Mouse (Mus musculus) myocyte (in vitro differentiated cells): ENCODE results near the gene Dpyd. TPM values are rescaled to one million over a fixed set of nuclear protein-coding genes. Genes with fewer than 3 reads are reported as not detected.

Source experiments
- H3K27me3 ChIP-seq: one replicate; pipeline ENCODE4 v1.6.1; 2011; ENCODE audit not compliant: control insufficient read depth, insufficient read depth, insufficient read length
- H3K36me3 ChIP-seq: one replicate; pipeline ENCODE4 v1.6.1; 2011; ENCODE audit not compliant: control insufficient read depth, insufficient read depth
- H3K4me2 ChIP-seq: one replicate; pipeline ENCODE4 v1.6.1; 2011; ENCODE audit warnings: low read depth, control low read depth
- H3K4me3 ChIP-seq: one replicate; pipeline ENCODE4 v1.5.1; 2011; ENCODE audit warnings: mild to moderate bottlenecking, control low read depth, moderate library complexity
- H3K79me2 ChIP-seq: one replicate; pipeline ENCODE4 v1.6.1; 2011; ENCODE audit not compliant: control insufficient read depth, insufficient read depth
- H3ac ChIP-seq: one replicate; pipeline ENCODE4 v1.6.1; 2011; ENCODE audit not compliant: control insufficient read depth, insufficient read length
- CEBPB ChIP-seq: IDR thresholded peaks from 2 replicates; pipeline ENCODE4 v1.6.1; 2011; ENCODE audit warnings: mild to moderate bottlenecking, moderate library complexity; ENCODE audit not compliant: poor library complexity, insufficient read depth, severe bottlenecking
- E2F4 ChIP-seq: IDR thresholded peaks from one replicate; pipeline ENCODE4 v1.6.1; 2011; ENCODE audit warnings: mild to moderate bottlenecking, control low read depth, moderate library complexity; ENCODE audit not compliant: insufficient read depth
- MAX ChIP-seq: IDR thresholded peaks from one replicate; pipeline ENCODE4 v1.6.1; 2011; ENCODE audit warnings: low read depth, mild to moderate bottlenecking, control low read depth
- MYOD1 ChIP-seq, 3 experiments: IDR thresholded peaks; one replicate each; pipeline ENCODE4 v1.6.1; 2011; ENCODE audit warnings: control low read depth in 2 of 3, low read depth in 2 of 3, mild to moderate bottlenecking in 2 of 3, moderate library complexity in 1 of 3; ENCODE audit not compliant: insufficient read length in 2 of 3, control insufficient read depth in 1 of 3
- MYOG ChIP-seq, 3 experiments: IDR thresholded peaks; one replicate each; pipeline ENCODE4 v1.6.1; 2011; ENCODE audit warnings: control low read depth in 2 of 3, low read depth in 2 of 3, mild to moderate bottlenecking in 2 of 3; ENCODE audit not compliant: insufficient read length in 2 of 3, control insufficient read depth in 1 of 3, insufficient read depth in 1 of 3
- POLR2A ChIP-seq: IDR thresholded peaks from one replicate; pipeline ENCODE4 v1.6.1; 2011; ENCODE audit warnings: low read depth, mild to moderate bottlenecking, control low read depth, moderate library complexity; ENCODE audit not compliant: insufficient read length
- POLR2AphosphoS2 ChIP-seq: IDR thresholded peaks from one replicate; pipeline ENCODE4 v1.6.1; 2011; ENCODE audit warnings: low read depth, control low read depth; ENCODE audit not compliant: insufficient read length
- REST ChIP-seq: IDR thresholded peaks from one replicate; pipeline ENCODE4 v1.6.1; 2011; ENCODE audit warnings: mild to moderate bottlenecking, control low read depth, moderate library complexity; ENCODE audit not compliant: insufficient read depth, insufficient read length
- SRF ChIP-seq: IDR thresholded peaks from one replicate; pipeline ENCODE4 v1.6.1; 2011; ENCODE audit warnings: low read depth; ENCODE audit not compliant: control insufficient read depth, insufficient read length
- TCF12 ChIP-seq: IDR thresholded peaks from one replicate; pipeline ENCODE4 v1.6.1; 2011; ENCODE audit warnings: mild to moderate bottlenecking, control low read depth; ENCODE audit not compliant: poor library complexity, insufficient read depth, severe bottlenecking
- TCF3 ChIP-seq: IDR thresholded peaks from one replicate; pipeline ENCODE4 v1.6.1; 2011; ENCODE audit warnings: low read depth, control low read depth; ENCODE audit not compliant: insufficient read length
- USF1 ChIP-seq: IDR thresholded peaks from one replicate; pipeline ENCODE4 v1.6.1; 2011; ENCODE audit warnings: low read depth, mild to moderate bottlenecking, control low read depth, moderate library complexity
- polyA plus RNA-seq: library from polyadenylated mRNA; unstranded; fragments of >200 nt; fragmentation: generic; extraction: Trizol; gene quantifications from one replicate; pipeline ENCODE4 v1.2.1, GENCODE M21; 2012; ENCODE audit warnings: missing spikeins

Gene Dpyd
- polyA plus RNA-seq, 1 experiment: 2.0 TPM

GRCm38 (mm10) chr3:118663987-118664692 lies 102.2 kb downstream of the Dpyd start:
- no peaks in the 10 kb centered on the region for H3K79me2 ChIP-seq
- no peak overlapping the region for H3K4me3 ChIP-seq
- no peaks in the 10 kb centered on the region for H3K36me3 ChIP-seq
- peak overlapping the region; percentile 75 for H3K4me2 ChIP-seq
- H3K27me3 ChIP-seq: no peaks in the 10 kb centered on the region
- TF ChIP-seq MYOG (IDR thresholded peaks at IDR 0.05; ENCODE audit: control insufficient read depth in 1 of 3, insufficient read depth in 1 of 3, insufficient read length in 2 of 3, low read depth in 2 of 3) (no peak), CEBPB (no peak), TCF3 (no peak), E2F4 (no peak), POLR2AphosphoS2 (no peak), USF1 (no peak), REST (no peak), SRF (no peak), TCF12 (no peak), POLR2A (no peak), MAX (no peak), MYOD1 (IDR thresholded peaks at IDR 0.05; ENCODE audit: control insufficient read depth in 1 of 3, insufficient read length in 2 of 3, low read depth in 2 of 3) (no peak)
- H3ac ChIP-seq: no peak overlapping the region

DNA sequence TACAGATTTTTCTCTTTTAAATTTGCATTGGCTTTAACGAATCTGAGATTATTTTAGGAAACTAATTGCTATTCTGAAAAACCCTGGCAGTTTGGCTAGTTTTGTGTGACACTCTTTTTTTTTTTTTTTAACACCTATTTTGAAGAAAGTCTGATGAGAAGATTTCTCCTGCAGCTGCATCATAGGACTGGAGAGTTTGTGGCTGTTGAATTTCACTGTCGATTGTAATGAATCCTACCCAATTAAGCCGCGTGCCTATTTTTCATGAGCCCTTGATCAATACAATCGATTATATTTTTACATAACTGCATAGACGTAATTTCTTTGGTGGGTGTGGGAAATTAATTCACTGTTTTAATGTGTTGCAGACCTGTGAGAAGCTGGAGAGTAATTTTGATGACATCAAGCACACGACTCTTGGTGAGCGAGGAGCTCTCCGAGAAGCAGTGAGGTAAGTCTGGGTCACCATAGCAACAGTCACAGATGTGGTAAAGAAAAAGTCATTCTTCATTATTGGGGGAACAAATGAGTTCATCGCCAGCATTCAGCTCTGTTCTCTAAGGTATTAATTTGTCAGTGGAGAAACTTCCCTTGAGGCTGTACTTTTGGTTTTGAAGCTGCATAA lies 112.3 kb downstream of the Dpyd start:
- Histone ChIP-seq H3K27me3 (no peaks in the 10 kb centered on the region), H3K79me2 (no peaks in the 10 kb centered on the region), H3K36me3 (no peaks in the 10 kb centered on the region), H3K4me2 (no peak overlapping the region), H3ac (no peak overlapping the region), H3K4me3 (no peak overlapping the region)
- no peak for TF ChIP-seq MYOG (IDR thresholded peaks at IDR 0.05; ENCODE audit: control insufficient read depth in 1 of 3, insufficient read depth in 1 of 3, insufficient read length in 2 of 3, low read depth in 2 of 3)
- TF ChIP-seq SRF: no peak

DNA sequence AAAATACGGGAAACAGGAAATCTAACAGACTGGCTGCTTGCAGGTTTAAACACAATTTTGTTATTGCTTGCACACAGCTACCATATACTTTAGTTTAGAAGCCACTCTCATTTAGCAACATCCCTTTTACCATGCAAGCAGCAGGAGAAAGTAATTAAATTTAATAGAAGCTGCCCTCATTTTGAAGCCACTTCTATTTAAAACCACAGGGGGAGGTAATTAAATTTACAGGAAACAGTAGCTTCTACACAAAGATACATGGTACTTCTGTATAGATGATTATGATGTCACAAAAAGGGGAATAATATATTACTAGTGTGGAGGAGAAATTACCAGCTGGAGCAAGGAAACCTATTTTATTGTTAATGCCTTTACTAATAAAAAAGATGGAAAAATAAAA lies 113.5 kb downstream of the Dpyd start:
- no peak overlapping the region for H3K4me3 ChIP-seq
- H3K27me3 ChIP-seq: no peaks in the 10 kb centered on the region
- H3K36me3 ChIP-seq: no peaks in the 10 kb centered on the region
- no peak for TF ChIP-seq POLR2A
- no peak for TF ChIP-seq MYOD1 (IDR thresholded peaks at IDR 0.05; ENCODE audit: control insufficient read depth in 1 of 3, insufficient read length in 2 of 3, low read depth in 2 of 3)
- TF ChIP-seq TCF12: no peak
- no peak for TF ChIP-seq USF1
- no peak for TF ChIP-seq E2F4
- no peak for TF ChIP-seq CEBPB
- TF ChIP-seq REST: no peak
- TF ChIP-seq MYOG (IDR thresholded peaks at IDR 0.05; ENCODE audit: control insufficient read depth in 1 of 3, insufficient read depth in 1 of 3, insufficient read length in 2 of 3, low read depth in 2 of 3): no peak
- no peak for TF ChIP-seq POLR2AphosphoS2
- TF ChIP-seq MAX: no peak
- no peak for TF ChIP-seq TCF3
- no peak for TF ChIP-seq SRF
- no peaks in the 10 kb centered on the region for H3K79me2 ChIP-seq
- H3K4me2 ChIP-seq: no peak overlapping the region
- no peak overlapping the region for H3ac ChIP-seq

DNA sequence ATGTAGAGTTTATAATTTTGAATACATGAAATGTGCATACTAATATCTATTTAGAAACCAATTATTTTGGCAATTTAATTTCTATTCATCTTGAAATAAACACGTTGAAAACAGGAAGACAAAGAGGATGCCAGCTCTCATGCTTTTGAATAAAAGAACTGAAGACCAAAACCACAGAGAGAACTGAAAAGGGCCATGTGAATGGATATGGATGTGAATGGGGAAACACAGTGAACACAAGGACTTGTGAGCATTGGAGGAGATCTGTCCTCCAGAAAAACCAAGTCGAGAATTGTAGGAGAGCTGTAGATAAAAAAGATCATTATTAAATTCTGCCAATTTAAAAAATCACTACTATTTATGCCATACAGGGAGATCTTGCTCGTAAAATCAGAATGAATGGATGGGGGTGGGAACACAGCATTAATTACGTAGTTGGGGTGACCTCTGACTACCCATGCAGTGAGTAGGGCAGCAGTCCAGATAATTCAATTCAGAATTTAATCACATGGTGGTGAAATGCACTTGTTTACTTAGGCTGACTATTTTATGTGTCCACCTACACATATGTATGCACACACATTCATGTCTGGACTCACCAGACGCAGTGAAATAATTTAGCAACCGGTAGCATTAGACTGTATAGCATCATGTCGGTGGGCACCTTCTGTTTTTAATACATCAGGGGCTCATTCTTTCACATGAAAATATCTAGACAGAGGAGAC lies 114.3 kb downstream of the Dpyd start:
- H3K27me3 ChIP-seq: no peaks in the 10 kb centered on the region
- no peak for TF ChIP-seq MYOD1 (IDR thresholded peaks at IDR 0.05; ENCODE audit: control insufficient read depth in 1 of 3, insufficient read length in 2 of 3, low read depth in 2 of 3)
- TF ChIP-seq E2F4: no peak
- no peak for TF ChIP-seq POLR2A
- no peak for TF ChIP-seq POLR2AphosphoS2
- TF ChIP-seq TCF3: no peak
- no peak for TF ChIP-seq TCF12
- no peak for TF ChIP-seq SRF
- TF ChIP-seq REST: no peak
- TF ChIP-seq USF1: no peak
- no peak for TF ChIP-seq MAX
- no peak for TF ChIP-seq CEBPB
- no peak for TF ChIP-seq MYOG (IDR thresholded peaks at IDR 0.05; ENCODE audit: control insufficient read depth in 1 of 3, insufficient read depth in 1 of 3, insufficient read length in 2 of 3, low read depth in 2 of 3)

More for the DNA sequence above, 114.3 kb downstream of the Dpyd start:
- no peaks in the 10 kb centered on the region for H3K79me2 ChIP-seq
- H3ac ChIP-seq: no peak overlapping the region
- H3K4me2 ChIP-seq: no peak overlapping the region
- H3K36me3 ChIP-seq: no peaks in the 10 kb centered on the region
- no peak overlapping the region for H3K4me3 ChIP-seq
